Mouse (Mus musculus) stomach, embryonic 14.5 days (tissue): Measurements from ENCODE around the gene BC017158. TPM values are rescaled to one million over a fixed set of nuclear protein-coding genes. Genes with fewer than 3 reads are reported as not detected.

ENCODE experiments used
- ATAC-seq: fragments of 200-750 bp; cut with Nextera tagmentation; 2 replicates; pipeline ENCODE4 v1.8.0; 2017; ENCODE audit warnings: low read depth, moderate TSS enrichment; ENCODE audit not compliant: insufficient number of reproducible peaks, insufficient read depth, low FRiP score
- H3K27ac ChIP-seq: fragments of 300-500 bp; sonication (generic); 2 replicates; pipeline ENCODE4 v1.5.1; 2014; ENCODE audit warnings: mild to moderate bottlenecking, low read length, moderate library complexity, mixed read lengths
- H3K27me3 ChIP-seq: fragments of 300-500 bp; sonication (generic); 2 replicates; pipeline ENCODE4 v1.6.1; 2014; ENCODE audit warnings: low read length, control low read depth, mixed read lengths; ENCODE audit not compliant: control insufficient read depth, insufficient read depth
- H3K36me3 ChIP-seq: fragments of 300-500 bp; sonication (generic); 2 replicates; pipeline ENCODE4 v1.6.1; 2014; ENCODE audit warnings: mild to moderate bottlenecking, control low read depth, low read length, moderate library complexity, mixed read lengths; ENCODE audit not compliant: control insufficient read depth, insufficient read depth
- H3K4me1 ChIP-seq: fragments of 300-500 bp; sonication (generic); 2 replicates; pipeline ENCODE4 v1.6.1; 2014; ENCODE audit warnings: low read length, control low read depth, mixed read lengths; ENCODE audit not compliant: control insufficient read depth, insufficient read depth
- H3K4me2 ChIP-seq: fragments of 300-500 bp; sonication (generic); replicated peaks from 2 replicates; pipeline ENCODE4 v1.6.1; 2014; ENCODE audit warnings: low read depth, low read length, control low read depth
- H3K4me3 ChIP-seq: fragments of 300-500 bp; sonication (generic); 2 replicates; pipeline ENCODE4 v1.5.1; 2014; ENCODE audit warnings: low read depth, low read length, control low read depth
- H3K9ac ChIP-seq: fragments of 300-500 bp; sonication (generic); replicated peaks from 2 replicates; pipeline ENCODE4 v1.6.1; 2014; ENCODE audit warnings: low read depth, mild to moderate bottlenecking, control low read depth, low read length, moderate library complexity, mixed read lengths
- H3K9me3 ChIP-seq: fragments of 300-500 bp; sonication (generic); 2 replicates; pipeline ENCODE4 v1.6.1; 2016; ENCODE audit warnings: low read depth, low read length, control low read depth; ENCODE audit not compliant: control insufficient read depth
- WGBS: fragments of 180-500 bp; shearing (Covaris S2); extraction: QIAGEN DNeasy Blood & Tissue Kit; methylation state at CpG from one replicate; pipeline ENCODE4 v1.1.7; 2014; 5-methylcytosine and 5-hydroxymethylcytosine counted together
- polyA plus RNA-seq: library from polyadenylated mRNA; unstranded; fragments of >200 nt; fragmentation: Nextera tagmentation; extraction: Ambion mirVana; gene quantifications from 2 replicates; pipeline ENCODE4 v1.2.1, GENCODE M21; 2014

The BC017158 gene
- polyA plus RNA-seq, 1 experiment from 2014 or later = 36.8 TPM

DNA sequence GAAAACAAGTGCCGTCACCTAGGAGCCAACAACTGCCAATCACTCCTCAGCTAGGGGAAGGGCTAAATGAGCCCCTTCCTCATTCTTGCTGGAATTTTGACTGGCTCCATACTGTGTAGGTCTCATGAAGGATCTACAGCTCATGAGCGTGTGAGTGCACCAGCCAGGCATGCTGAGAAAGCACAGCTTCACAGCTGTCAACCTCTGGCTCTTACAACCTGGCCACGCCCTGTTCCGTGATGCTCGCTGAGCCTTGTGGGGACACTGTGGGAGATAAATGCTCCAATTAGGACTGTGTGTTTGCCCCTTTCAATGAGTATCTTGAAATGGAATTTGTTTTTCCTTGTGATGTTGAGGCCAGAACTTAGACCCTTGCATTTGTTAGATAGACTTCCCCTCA, 48.0 kb downstream of the BC017158 start:
- ATAC-seq = no peak
- WGBS = 85% methylated on average over 5 of the region's 5 CpGs
- Histone ChIP-seq H3K27ac (no peak overlapping the region), H3K27me3 (no peaks in the 10 kb centered on the region), H3K4me3 (no peak overlapping the region), H3K4me1 (peaks cover 21% of the 10 kb centered on the region), H3K9me3 (no peaks in the 10 kb centered on the region), H3K9ac (no peak overlapping the region), H3K36me3 (peaks cover 26% of the 10 kb centered on the region), H3K4me2 (no peak overlapping the region)

DNA sequence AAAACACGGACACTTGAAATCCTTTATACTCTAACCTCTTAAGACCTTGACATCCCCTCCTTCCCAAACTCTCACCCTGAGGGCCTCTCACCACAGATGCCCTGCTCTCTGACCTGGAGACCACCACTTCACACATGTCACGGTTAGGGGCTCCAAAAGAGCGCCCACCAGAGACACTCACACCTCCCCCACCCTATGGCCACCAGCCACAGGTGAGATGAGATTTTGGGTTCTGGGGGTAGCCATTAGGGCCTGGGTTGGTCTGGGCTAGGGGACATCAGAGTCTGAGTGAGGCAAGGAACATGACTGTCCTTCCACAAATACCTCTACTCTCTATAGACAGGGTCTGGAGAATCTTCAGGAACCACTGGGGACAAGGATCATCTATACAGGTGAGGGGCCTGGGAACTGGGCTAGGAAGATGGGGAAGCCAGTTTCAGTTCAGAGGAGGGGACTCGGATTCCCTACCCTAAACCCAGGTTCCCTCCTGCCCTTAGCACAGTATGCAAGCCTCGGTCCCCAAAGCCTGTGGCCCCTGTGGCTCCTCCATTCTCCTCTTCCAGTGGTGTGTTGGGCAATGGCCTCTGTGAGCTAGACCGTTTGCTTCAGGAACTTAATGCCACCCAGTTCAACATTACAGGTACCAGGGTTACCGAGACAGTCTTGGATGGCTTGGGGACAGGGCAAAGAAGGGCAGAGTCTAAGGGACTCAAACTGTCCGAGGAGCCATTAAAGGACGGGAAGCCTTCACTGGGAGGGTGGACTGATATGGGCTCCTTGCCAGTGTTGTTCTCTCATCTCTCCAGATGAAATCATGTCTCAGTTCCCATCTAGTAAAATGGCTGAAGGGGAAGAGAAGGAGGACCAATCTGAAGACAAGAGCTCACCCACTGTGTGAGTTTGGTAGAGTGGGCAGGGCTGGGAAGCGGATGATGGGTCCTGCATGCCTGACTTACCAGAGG, 49.6 kb downstream of the BC017158 start:
- H3K4me3 ChIP-seq = peak overlapping the region; percentile 48
- H3K36me3 ChIP-seq = peaks cover 30% of the 10 kb centered on the region
- WGBS = 77% methylated on average over 10 of the region's 10 CpGs
- peak overlapping the region; percentile 68 for H3K4me2 ChIP-seq
- peak overlapping the region; percentile 93; the same call in 1 of the 2 replicates for H3K27ac ChIP-seq
- H3K27me3 ChIP-seq = no peaks in the 10 kb centered on the region
- peaks cover 21% of the 10 kb centered on the region for H3K4me1 ChIP-seq
- H3K9ac ChIP-seq = peak overlapping the region; percentile 59
- no peaks in the 10 kb centered on the region for H3K9me3 ChIP-seq
- ATAC-seq = no peak

DNA sequence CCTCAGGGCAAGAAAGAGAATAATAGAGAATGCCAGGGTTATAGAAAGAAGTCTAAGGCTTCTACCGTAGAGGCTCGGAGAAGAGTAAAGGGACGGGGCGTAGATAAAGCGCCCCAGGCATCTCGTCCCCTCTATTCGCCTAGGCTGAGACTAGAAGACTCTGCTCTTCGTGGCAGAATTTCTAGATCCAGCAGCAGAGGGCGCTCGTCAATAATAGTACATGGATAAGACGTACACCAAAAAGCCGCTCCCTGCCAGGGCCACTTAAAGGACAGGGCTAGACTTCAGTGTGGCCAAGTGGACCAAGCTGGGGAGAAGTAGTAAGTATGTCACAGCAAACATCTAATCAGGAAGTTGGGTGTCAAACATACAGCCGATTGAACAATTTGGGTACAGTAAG, 50.5 kb downstream of the BC017158 start:
- peak overlapping the region; percentile 59 for H3K9ac ChIP-seq
- peak overlapping the region; percentile 93 for H3K27ac ChIP-seq
- H3K36me3 ChIP-seq = peaks cover 28% of the 10 kb centered on the region
- H3K4me3 ChIP-seq = peak overlapping the region; percentile 48
- H3K27me3 ChIP-seq = no peaks in the 10 kb centered on the region
- WGBS = 2% methylated on average over 13 of the region's 13 CpGs
- H3K4me2 ChIP-seq = peak overlapping the region; percentile 68
- no peaks in the 10 kb centered on the region for H3K9me3 ChIP-seq
- peaks cover 19% of the 10 kb centered on the region for H3K4me1 ChIP-seq
- ATAC-seq = peak; percentile 64

DNA sequence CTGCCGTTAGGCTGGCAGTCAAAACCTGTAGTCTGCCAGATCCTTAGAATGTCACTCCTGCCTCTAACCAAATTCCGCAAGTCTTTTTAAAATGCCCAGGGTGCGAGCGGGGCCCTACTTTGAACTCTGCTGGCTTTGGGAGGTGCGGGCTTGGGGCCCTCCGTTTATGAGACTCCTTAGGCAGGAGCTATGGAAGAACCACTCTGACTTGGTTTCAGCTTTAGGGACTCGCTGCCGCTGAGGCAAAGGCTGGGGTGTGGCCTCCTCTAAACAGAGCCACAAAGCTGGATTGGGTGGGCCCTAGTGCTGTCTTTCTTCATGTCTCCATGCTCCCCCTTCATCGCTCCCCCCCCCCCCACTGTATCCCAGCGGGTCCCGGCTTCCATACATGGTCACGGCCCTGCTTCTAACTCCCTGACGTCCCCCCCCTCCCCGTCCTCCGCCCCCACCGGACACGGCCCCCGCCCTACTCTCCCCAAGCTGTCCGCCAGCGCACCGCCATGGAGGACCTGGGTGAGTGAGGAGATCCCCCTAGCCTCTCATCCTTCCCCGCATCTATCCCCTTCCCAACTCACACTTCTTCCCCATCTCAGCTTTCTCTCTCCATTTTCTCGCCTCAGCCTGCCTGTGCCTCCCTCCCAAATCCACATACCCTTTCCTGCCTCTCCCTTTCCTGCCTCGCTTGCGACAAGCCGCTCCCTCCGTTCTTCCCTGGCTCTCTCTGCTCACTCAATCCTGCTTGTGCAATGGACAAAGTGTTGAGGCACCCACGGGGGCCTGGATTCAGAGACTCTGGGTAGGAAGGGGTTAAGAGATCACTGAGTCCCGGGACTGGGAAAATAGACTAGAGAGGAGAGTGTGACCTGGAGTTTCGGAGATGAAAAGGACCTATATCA, 51.2 kb downstream of the BC017158 start, which contains the start of gene Tgfb1i1:
TSS of gene Tgfb1i1 (plus strand) at position 317 of the 896 bp plus-strand sequence.
- no peaks in the 10 kb centered on the region for H3K9me3 ChIP-seq

DNA sequence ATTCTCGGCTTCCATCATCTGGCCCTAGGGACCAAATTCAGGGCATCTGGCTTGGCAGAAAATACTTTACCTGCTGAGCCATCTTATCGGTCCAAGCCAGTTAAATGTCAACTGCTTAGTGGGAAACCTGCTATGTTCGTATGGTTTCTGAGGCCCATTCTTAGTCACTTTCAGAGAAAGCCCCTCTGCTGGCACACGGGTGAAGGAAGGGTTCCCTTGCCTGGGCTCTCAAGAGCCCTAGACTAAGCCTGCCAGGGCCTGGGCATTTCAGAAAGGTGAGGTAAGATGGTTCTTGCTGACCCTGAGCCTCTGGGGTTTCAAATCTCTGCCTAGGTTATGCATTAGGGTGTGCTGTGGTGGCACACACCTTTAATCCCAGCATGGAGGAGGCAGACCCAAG, 52.4 kb downstream of the BC017158 start:
- 89% methylated on average over 4 of the region's 4 CpGs for WGBS
- H3K9me3 ChIP-seq = no peaks in the 10 kb centered on the region
- H3K4me1 ChIP-seq = peaks cover 12% of the 10 kb centered on the region
- no peaks in the 10 kb centered on the region for H3K27me3 ChIP-seq
- H3K9ac ChIP-seq = no peak overlapping the region
- H3K4me2 ChIP-seq = no peak overlapping the region
- no peak for ATAC-seq
- H3K36me3 ChIP-seq = peaks cover 37% of the 10 kb centered on the region
- no peak overlapping the region for H3K4me3 ChIP-seq
- H3K27ac ChIP-seq = peak overlapping the region; percentile 93; the same call in 1 of the 2 replicates

More for the DNA sequence above, 51.2 kb downstream of the BC017158 start, which contains the start of gene Tgfb1i1:
- peak within 1 kb of the TSS; percentile 59 for H3K9ac ChIP-seq
- H3K27ac ChIP-seq = peak within 1 kb of the TSS; percentile 93
- peak within 1 kb of the TSS; percentile 68 for H3K4me2 ChIP-seq
- 3% methylated on average over 25 of the region's 30 CpGs for WGBS
- peaks cover 12% of the 10 kb centered on the region for H3K4me1 ChIP-seq
- H3K36me3 ChIP-seq = peaks cover 30% of the 10 kb centered on the region
- H3K4me3 ChIP-seq = peak within 1 kb of the TSS; percentile 48
- peak; percentile 82 for ATAC-seq
- no peaks in the 10 kb centered on the region for H3K27me3 ChIP-seq

GRCm38 (mm10) chr7:128244410-128245025, 53.5 kb downstream of the BC017158 start:
- Histone ChIP-seq H3K36me3 (peaks cover 43% of the 10 kb centered on the region), H3K27me3 (no peaks in the 10 kb centered on the region), H3K9me3 (no peaks in the 10 kb centered on the region), H3K9ac (no peak overlapping the region), H3K27ac (no peak overlapping the region), H3K4me3 (no peak overlapping the region), H3K4me2 (no peak overlapping the region), H3K4me1 (peaks cover 13% of the 10 kb centered on the region)
- WGBS = 93% methylated on average over 18 of the region's 18 CpGs
- ATAC-seq = no peak

- H3K4me3 ChIP-seq = no peak overlapping the region
- H3K27ac ChIP-seq = no peak overlapping the region
- no peak overlapping the region for H3K4me2 ChIP-seq
- peaks cover 17% of the 10 kb centered on the region for H3K4me1 ChIP-seq
- WGBS = 61% methylated on average over 10 of the region's 10 CpGs
- H3K9me3 ChIP-seq = no peaks in the 10 kb centered on the region
- H3K9ac ChIP-seq = no peak overlapping the region
- no peak for ATAC-seq
- peaks cover 39% of the 10 kb centered on the region for H3K36me3 ChIP-seq
- no peaks in the 10 kb centered on the region for H3K27me3 ChIP-seq
Measured at GRCm38 (mm10) chr7:128243921-128244320, 54.0 kb downstream of the BC017158 start.

GRCm38 (mm10) chr7:128242331-128242730, 55.6 kb downstream of the BC017158 start:
- ATAC-seq = no peak
- Histone ChIP-seq H3K9ac (no peak overlapping the region), H3K27ac (no peak overlapping the region), H3K4me3 (no peak overlapping the region), H3K4me1 (peaks cover 13% of the 10 kb centered on the region), H3K9me3 (no peaks in the 10 kb centered on the region), H3K36me3 (peaks cover 39% of the 10 kb centered on the region), H3K27me3 (no peaks in the 10 kb centered on the region), H3K4me2 (no peak overlapping the region)
- 97% methylated on average over 16 of the region's 16 CpGs for WGBS
